Mouse (Mus musculus): ENCODE results near the gene Cst8. TPM values are rescaled to one million over a fixed set of nuclear protein-coding genes. Genes with fewer than 3 reads are reported as not detected.

The Cst8 gene
- polyA plus RNA-seq, 2 experiments, result 0.10 to 0.27 TPM

GRCm38 (mm10) chr2:148839224-148839623 is 40.6 kb downstream of the Cst8 start:
- Histone ChIP-seq H3K9me3 (ENCODE audit: control insufficient read depth, low read length) (no peaks in the 10 kb centered on the region), H3K36me3 (replicated peaks; ENCODE audit: control insufficient read depth, insufficient read depth, low read depth) (no peaks in the 10 kb centered on the region), H3K4me3 (ENCODE audit: insufficient read depth in 1 of 2, low read depth in 2 of 2, low read length in 2 of 2) (no peak overlapping the region), H3K27ac (no peak overlapping the region), H3K4me2 (ENCODE audit: low read depth) (no peak overlapping the region), H3K4me1 (replicated peaks; ENCODE audit: control insufficient read depth in 2 of 2, insufficient read depth in 2 of 2, low read length in 1 of 2) (no peaks in the 10 kb centered on the region), H3K9ac (replicated peaks) (no peak overlapping the region), H3K27me3 (ENCODE audit: control insufficient read depth, insufficient read depth, low read length) (no peaks in the 10 kb centered on the region)
- no peak for ATAC-seq (ENCODE audit: insufficient read depth)
- WGBS (ENCODE audit: insufficient replicate concordance), result 34% methylated on average over 2 of the region's 2 CpGs
- TF ChIP-seq EP300 (IDR thresholded peaks at IDR 0.05; ENCODE audit: low read depth), result no peak
- TF ChIP-seq CTCF (IDR thresholded peaks at IDR 0.05; ENCODE audit: low read depth), result no peak
- no peak for DNase-seq (ENCODE audit: low read depth in 3 of 3, low spot score in 3 of 3)

- TF ChIP-seq EP300 (IDR thresholded peaks at IDR 0.05; ENCODE audit: low read depth) (no peak), CTCF (IDR thresholded peaks at IDR 0.05; ENCODE audit: low read depth) (peak; percentile 76)
- Histone ChIP-seq H3K4me3 (ENCODE audit: insufficient read depth in 1 of 2, low read depth in 2 of 2, low read length in 2 of 2) (no peak overlapping the region), H3K9me3 (ENCODE audit: control insufficient read depth, low read length) (no peaks in the 10 kb centered on the region), H3K36me3 (replicated peaks; ENCODE audit: control insufficient read depth, insufficient read depth, low read depth) (no peaks in the 10 kb centered on the region), H3K9ac (replicated peaks) (no peak overlapping the region), H3K27ac (no peak overlapping the region), H3K4me1 (replicated peaks; ENCODE audit: control insufficient read depth in 2 of 2, insufficient read depth in 2 of 2, low read length in 1 of 2) (0 out of 4 replicates have a peak, but pooled peaks cover 0 to under 1% of the 10 kb centered on the region in 2 experiments), H3K27me3 (ENCODE audit: control insufficient read depth, insufficient read depth, low read length) (no peaks in the 10 kb centered on the region), H3K4me2 (ENCODE audit: low read depth) (no peak overlapping the region)
- 36% methylated on average over 8 of the region's 8 CpGs for WGBS (ENCODE audit: insufficient replicate concordance)
- ATAC-seq (ENCODE audit: insufficient read depth) (peak; percentile 60; the same call in 1 of the 2 replicates), DNase-seq (ENCODE audit: low read depth in 3 of 3, low spot score in 3 of 3) (peak in 2 of 3 experiments; percentile 11 to 35)
Measured at GRCm38 (mm10) chr2:148851116-148851906, 52.7 kb downstream of the Cst8 start.

Other genes starting within 250 kb of the Cst8 start
- gene Nxt1, start 126.2 kb upstream of the Cst8 start, polyA plus RNA-seq (2012; rRNA removed), result 34.8 and 43.9 TPM in 2 replicates
- gene Nxt1, start 126.2 kb upstream of the Cst8 start, polyA plus RNA-seq (2014; fragmentation: Nextera tagmentation; extraction: Ambion mirVana), result 61.9 and 63.6 TPM in 2 replicates
- 3.9 and 5.1 TPM in 2 replicates for gene Gzf1, start 117.8 kb upstream of the Cst8 start, polyA plus RNA-seq (2012; rRNA removed)
- 7.4 and 7.9 TPM in 2 replicates for gene Gzf1, start 117.8 kb upstream of the Cst8 start, polyA plus RNA-seq (2014; fragmentation: Nextera tagmentation; extraction: Ambion mirVana)
- gene Napb, start 66.3 kb upstream of the Cst8 start, polyA plus RNA-seq (2012; rRNA removed), result 0.30 and 0.36 TPM in 2 replicates
- 0.09 and 0.14 TPM in 2 replicates for gene Napb, start 66.3 kb upstream of the Cst8 start, polyA plus RNA-seq (2014; fragmentation: Nextera tagmentation; extraction: Ambion mirVana)
- gene Cstl1, start 48.4 kb upstream of the Cst8 start, polyA plus RNA-seq (2012; rRNA removed), result not detected in 2 replicates
- not detected in 2 replicates for gene Cstl1, start 48.4 kb upstream of the Cst8 start, polyA plus RNA-seq (2014; fragmentation: Nextera tagmentation; extraction: Ambion mirVana)
- not detected in 2 replicates for gene Cst11, start 27.3 kb upstream of the Cst8 start, polyA plus RNA-seq (2012; rRNA removed)
- not detected in 2 replicates for gene Cst11, start 27.3 kb upstream of the Cst8 start, polyA plus RNA-seq (2014; fragmentation: Nextera tagmentation; extraction: Ambion mirVana)
- not detected in 2 replicates for gene 8030411F24Rik, start 16.8 kb upstream of the Cst8 start, polyA plus RNA-seq (2012; rRNA removed)
- not detected in 2 replicates for gene 8030411F24Rik, start 16.8 kb upstream of the Cst8 start, polyA plus RNA-seq (2014; fragmentation: Nextera tagmentation; extraction: Ambion mirVana)
- not detected in 2 replicates for gene Cst12, start 9.4 kb upstream of the Cst8 start, polyA plus RNA-seq (2012; rRNA removed)
- gene Cst12, start 9.4 kb upstream of the Cst8 start, polyA plus RNA-seq (2014; fragmentation: Nextera tagmentation; extraction: Ambion mirVana), result not detected in 2 replicates
- gene Cst13, start 21.3 kb downstream of the Cst8 start, polyA plus RNA-seq (2012; rRNA removed), result not detected in 2 replicates
- not detected in 2 replicates for gene Cst13, start 21.3 kb downstream of the Cst8 start, polyA plus RNA-seq (2014; fragmentation: Nextera tagmentation; extraction: Ambion mirVana)
- gene Cst9, start 36.4 kb downstream of the Cst8 start, polyA plus RNA-seq (2012; rRNA removed), result 0.09 and 0.11 TPM in 2 replicates
- gene Cst9, start 36.4 kb downstream of the Cst8 start, polyA plus RNA-seq (2014; fragmentation: Nextera tagmentation; extraction: Ambion mirVana), result 0.39 TPM in 1 of 2 replicates, not detected in the other
- gene 9230104L09Rik, start 66.3 kb downstream of the Cst8 start, polyA plus RNA-seq (2012; rRNA removed), result not detected in 2 replicates
- not detected in 2 replicates for gene 9230104L09Rik, start 66.3 kb downstream of the Cst8 start, polyA plus RNA-seq (2014; fragmentation: Nextera tagmentation; extraction: Ambion mirVana)
- gene Cst3, start 76.9 kb downstream of the Cst8 start, polyA plus RNA-seq (2012; rRNA removed), result 93.7 and 106 TPM in 2 replicates
- gene Cst3, start 76.9 kb downstream of the Cst8 start, polyA plus RNA-seq (2014; fragmentation: Nextera tagmentation; extraction: Ambion mirVana), result 157 and 165 TPM in 2 replicates
- gene Gm1330, start 204.5 kb downstream of the Cst8 start, polyA plus RNA-seq (2012; rRNA removed), result not detected in 2 replicates
- not detected in 2 replicates for gene Gm1330, start 204.5 kb downstream of the Cst8 start, polyA plus RNA-seq (2014; fragmentation: Nextera tagmentation; extraction: Ambion mirVana)
- gene Gm10750, start 218.5 kb downstream of the Cst8 start, polyA plus RNA-seq (2012; rRNA removed), result not detected in 2 replicates
- not detected in 2 replicates for gene Gm10750, start 218.5 kb downstream of the Cst8 start, polyA plus RNA-seq (2014; fragmentation: Nextera tagmentation; extraction: Ambion mirVana)